Mouse (Mus musculus) left cerebral cortex, postnatal 4 days (tissue): ENCODE results near the gene Pitx3. TPM values are rescaled to one million over a fixed set of nuclear protein-coding genes. Genes with fewer than 3 reads are reported as not detected.
"Not testable (repeated sequence)": the region's sequence is repeated elsewhere in the genome, so short reads cannot be mapped to it uniquely, and the experiment has no call there.

Source experiments
- DNase-seq: peaks from one replicate; pipeline ENCODE4 v3.0.0-alpha.2; 2022
- intact Hi-C: fragments of 180-260 bp; cut with DNase I; formaldehyde crosslinking; loops from one replicate; pipeline ENCODE4 v1.15.1; 2025
- total RNA-seq, 2 experiments: library from RNA; stranded (reverse); gene quantifications; 2 replicates each; pipeline ENCODE4 v1.2.3; 2021

Gene Pitx3
- total RNA-seq = not detected

DNA sequence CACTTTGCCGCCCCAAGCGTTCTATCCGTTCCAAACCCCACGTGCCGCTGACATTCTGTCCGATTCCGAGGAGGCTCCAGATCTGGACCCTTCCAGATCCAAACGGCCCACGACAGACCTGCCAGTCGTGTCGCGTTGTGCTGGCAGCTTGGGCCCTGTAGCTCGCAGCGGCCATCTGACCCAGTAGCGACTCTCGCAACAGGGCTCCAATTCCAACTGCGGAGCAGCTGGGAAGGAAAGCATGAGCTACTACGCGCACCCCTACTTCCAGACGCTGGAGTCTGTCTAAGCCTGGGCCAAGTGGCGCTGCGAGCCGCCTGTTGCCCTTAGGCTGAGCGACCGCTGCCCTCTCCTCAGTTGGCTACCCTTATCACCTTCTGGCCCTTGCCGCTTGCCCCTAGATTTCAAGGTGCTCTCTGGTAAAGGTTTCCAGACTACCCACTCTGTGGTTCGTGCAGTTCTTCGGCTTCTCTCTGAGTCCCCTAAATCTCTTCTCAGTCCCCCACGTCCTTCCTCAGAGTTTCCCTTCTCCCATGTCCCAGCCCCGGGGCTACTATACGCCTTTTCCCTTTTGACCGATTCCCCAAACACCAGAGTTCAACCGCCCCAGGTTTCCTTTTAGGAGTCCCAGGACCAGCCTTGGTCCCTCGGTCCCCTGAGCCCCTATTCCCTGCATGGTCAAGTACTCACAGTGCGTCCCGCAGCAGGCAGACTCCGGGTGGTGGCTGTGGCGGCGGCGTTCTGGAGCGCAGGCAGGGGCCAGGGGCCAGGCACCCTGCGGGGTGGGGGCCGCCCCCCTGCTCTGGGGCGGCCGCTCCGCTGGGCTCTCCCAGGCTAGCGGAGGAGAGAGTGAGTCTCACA lies at the start of gene Pitx3:
Pitx3 (minus strand) TSS at position 816 of the 861 bp plus-strand sequence.
- intact Hi-C loops = no loop called here
- no peak for DNase-seq

DNA sequence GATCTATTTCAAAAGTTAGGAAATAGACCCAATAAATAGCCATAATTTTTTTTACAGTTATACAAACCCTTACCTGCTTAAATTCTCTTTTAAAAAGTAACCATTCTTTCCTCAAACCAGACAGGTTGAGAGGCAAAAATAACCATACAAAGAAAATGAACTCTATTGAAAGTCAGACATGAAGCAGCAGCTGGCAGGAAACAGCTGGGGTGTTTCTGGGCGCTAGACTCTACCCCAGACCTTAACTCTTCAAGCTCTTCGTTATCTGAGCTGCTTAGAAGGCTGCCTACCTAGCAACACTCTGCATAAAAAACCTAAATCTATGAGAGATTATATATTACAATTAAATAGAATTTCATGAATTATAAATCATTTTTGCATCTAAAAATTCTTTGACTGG lies 39.1 kb upstream of the Pitx3 start:
- DNase-seq = no peak
- intact Hi-C loops = no loop called here

DNA sequence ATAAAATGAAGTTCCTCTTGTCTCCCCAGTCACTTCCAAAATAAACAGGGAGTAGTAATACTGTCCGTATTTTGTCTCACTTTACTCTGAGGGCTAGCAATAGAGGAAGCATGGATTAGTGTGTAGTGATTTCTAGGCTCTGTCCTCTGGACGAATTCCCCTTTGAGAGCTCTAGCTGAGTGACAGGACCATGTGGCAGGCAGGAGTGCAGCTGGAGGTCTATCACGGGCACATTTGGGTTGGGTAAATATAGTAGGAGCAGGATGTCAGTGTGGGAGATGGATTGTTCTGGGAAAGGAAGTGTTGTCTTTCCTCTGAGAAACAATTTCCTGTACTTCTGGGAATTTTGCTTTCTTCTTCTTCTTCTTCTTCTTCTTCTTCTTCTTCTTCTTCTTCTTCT lies 38.5 kb upstream of the Pitx3 start:
- DNase-seq = no peak
- intact Hi-C loops = no loop called here

DNA sequence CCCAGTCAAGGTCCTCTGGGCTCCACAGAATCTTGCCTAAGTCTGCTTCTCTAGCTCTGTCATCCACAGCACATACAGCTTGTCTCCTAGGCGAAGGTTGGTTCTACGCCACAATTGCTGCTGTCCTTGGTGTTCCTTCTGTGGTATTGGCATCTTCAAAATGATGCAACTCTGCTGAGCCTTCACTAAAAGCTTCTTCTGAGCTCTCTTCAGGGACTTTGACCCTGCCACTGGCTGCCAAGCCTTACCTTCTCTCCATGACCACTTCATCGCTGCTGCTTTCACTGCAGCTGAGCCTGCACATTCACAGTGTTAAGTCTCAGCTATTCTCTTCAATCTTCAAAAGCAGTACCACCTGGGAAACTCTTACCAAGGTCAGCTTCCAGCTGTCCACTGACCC lies 34.1 kb upstream of the Pitx3 start:
- intact Hi-C loops = no loop called here
- no peak for DNase-seq

DNA sequence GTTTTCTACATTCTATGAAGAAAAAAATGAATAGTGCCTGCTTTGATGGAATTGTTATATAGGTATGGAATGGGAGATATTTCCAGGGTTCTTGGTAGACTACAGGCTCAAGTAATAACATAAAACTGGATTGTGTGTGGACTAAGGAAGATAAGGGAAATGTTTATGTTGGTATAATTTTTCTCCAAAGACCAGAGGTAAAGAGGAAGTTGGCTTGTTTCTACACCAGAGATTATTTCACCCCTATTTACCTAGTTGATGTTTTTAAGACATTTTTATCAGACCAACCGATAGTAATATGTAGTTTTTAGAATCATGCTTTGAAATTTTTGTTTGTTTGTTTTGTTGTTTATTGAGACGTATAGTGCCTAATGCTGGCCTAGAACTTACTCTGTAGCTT lies 32.1 kb upstream of the Pitx3 start:
- intact Hi-C loops = no loop called here
- DNase-seq = no peak

DNA sequence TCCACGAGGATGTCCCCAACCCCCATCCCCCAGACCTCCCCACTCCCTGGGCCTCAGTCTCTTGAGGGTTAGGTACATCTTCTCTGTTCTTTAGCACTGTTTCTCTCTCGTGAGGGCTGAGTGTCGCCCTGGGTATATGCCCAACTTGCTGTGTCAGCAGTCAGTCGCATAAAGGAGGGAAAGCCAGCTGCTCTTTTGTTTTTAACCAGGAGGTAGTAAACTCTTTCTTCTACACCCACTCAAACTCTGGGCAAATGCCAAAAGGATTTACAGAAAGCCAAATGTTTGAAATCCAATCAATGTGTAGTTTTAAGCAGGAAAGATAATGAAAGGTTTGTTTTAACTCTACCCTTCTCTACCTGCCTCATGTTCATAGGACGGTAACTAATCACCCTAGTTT lies 28.9 kb upstream of the Pitx3 start:
- no peak for DNase-seq
- intact Hi-C loops = no loop called here

DNA sequence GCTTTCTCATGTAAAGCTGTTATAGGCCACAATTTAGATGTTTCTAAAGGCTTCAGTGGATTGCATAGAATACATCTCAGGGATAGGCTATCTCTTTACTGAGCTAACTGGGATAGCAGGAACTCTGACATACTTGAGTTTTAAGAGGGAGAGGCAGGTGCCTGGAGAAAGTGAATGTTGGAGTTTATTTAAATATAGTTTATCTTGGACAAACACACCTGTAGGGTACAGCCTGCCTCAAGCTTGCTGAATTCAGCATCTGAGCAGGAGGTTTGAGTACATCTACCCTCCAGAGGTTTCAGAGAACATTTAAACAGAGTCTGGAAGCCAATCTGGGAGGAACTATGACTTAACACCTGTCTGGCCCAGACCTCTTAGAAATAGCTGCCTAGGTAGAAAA lies 27.0 kb upstream of the Pitx3 start:
- DNase-seq = no peak
- intact Hi-C loops = no loop called here

DNA sequence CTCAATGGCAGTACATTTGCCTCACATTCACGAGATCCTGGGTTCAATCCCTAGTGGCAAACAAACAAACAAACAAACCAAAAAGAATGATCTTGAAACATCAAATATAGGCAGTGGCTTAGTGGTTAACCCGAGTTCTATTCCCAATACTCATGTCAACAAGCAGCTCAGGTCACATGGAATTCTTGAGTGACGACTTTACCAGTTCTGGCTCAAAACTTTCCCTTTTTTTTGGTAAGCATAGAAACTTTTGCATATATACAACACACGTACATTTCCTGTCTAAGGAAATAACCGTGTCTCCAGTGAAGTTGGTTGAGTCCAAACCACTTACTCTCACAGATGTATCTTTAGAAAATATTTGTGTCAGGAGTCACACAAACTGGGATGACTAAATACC lies 24.4 kb upstream of the Pitx3 start:
- intact Hi-C loops = no loop called here
- no peak for DNase-seq

DNA sequence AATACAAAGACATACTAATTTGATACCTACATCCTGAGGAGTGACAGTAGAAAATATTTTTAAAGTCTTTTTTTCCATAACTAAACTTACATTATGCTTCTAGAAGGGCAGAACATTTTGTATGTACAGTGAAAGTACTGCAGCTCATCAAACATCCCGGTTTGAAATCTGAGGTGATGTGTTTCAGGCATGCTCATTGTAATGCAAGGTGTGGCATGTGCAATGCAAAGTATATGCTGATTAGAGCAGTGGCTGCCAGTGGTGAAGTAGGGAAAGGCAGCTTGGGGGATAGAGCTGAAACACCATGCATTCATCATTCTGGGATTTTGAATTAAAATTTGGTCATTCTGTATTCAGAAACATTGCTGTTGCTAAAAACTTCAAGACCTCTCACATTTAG lies 21.8 kb upstream of the Pitx3 start:
- no peak for DNase-seq
- intact Hi-C loops = no loop called here

DNA sequence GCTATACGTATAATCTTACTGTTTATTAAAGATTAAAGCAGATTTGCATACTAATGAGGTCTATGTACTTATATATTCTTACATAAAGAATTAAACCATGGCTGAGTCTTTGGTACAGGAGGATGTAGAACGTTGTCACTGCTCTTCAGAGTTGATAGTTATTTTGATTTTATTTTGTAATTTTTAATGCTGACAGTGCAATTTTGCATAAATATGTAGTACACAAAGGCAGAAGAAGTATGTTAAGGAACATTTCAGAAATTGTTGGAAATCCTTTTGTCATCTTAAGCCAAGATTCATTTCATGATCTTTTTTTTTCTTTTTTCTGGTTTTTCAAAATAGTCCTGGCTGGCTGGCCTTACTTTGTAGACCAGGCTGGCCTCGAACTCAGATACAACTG lies 21.3 kb upstream of the Pitx3 start:
- no peak for DNase-seq
- intact Hi-C loops = no loop called here

DNA sequence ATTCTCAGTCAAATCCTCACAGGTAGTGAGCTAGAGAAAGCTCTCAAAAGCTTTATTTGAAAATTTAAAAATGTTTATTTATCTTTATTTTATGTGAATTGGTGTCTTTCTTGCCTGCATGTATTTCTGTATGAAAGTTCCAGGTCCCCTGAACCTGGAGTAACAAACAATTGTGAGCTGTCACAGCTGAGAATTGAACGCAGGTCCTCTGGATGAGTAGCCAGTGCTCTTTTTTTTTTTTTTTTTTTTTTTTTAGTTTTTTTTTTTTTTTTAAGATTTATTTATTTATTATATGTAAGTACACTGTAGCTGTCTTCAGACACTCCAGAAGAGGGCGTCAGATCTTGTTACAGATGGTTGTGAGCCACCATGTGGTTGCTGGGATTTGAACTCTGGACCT lies 19.0 kb upstream of the Pitx3 start:
- intact Hi-C loops, DNase-seq: not testable (repeated sequence)

DNA sequence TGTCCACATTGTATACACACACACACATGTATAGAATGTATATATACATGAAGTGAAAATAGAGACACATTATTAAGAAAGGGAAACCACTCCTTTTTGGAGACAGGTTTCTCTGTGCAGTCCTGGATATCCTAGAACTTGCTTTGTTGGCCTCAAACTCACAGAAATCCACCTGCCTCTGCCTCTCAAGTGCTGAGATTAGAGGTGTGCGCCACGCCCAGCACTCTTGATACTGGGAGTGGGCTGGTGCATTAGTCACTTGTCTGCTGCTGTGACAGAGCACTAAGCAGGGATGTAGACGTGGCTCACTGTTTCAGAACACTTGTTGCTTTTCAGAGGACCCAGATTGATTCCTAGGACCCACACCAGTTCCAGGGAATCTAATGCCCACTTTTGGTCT lies 17.8 kb upstream of the Pitx3 start:
- no peak for DNase-seq
- intact Hi-C loops = no loop called here

DNA sequence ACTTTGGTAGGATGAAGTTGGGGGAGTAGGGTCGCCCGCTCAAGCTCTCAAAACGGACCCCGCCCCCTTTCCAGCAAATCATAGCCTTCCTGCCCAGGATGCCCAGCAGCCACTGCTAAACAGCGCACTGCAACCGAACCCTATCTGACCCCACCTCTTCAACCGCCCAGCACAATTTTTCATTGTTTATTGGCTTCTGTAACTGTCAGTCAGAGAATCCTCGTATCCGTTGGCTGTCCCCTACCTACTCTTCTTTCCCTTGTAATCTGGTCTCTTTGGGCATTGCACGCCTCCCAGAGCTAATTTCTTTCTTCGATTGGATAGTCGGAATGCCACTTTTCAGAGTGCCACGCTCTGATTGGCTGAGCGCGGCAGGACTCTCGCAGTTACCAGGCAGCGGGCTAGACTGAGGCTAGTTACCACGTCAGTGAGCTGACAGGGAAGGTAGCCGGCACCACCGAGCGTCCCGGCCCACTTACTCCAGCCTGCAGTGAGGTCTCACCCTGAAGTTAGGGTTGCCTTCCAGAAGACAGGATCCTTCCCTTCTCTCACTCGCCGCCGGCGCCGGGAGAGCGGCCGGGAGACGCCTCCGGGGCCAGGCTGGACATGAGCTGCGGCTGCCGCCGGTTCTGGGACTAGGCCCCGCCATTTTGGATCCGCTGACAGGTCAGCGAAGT lies 4.1 kb upstream of the Pitx3 start, which contains the start of gene Gbf1:
Gbf1 (plus strand) TSS at position 383 of the 677 bp plus-strand sequence.
- intact Hi-C loops = no loop called here
- DNase-seq = peak; percentile 91

DNA sequence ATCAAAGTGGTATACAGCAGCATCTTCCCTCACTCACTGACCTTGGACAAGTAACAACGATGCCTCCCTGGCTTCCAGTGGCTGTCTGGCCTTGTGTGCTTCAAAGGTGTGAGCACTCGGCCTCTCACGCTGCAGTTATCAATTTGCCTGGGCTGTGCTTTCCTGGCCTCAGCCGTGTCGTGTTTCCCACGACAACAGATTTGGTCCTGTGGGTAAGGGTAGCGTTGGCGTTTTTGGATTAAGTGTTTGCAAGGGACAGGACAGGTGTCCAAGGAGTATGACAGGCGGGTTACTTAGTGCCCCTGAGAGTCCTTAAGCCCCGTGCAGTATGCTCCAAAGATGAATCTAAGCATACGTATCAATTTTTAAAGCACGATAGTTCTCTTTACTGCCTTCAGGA lies 965 bp upstream of the Pitx3 start:
- intact Hi-C loops = no loop called here
- no peak for DNase-seq

DNA sequence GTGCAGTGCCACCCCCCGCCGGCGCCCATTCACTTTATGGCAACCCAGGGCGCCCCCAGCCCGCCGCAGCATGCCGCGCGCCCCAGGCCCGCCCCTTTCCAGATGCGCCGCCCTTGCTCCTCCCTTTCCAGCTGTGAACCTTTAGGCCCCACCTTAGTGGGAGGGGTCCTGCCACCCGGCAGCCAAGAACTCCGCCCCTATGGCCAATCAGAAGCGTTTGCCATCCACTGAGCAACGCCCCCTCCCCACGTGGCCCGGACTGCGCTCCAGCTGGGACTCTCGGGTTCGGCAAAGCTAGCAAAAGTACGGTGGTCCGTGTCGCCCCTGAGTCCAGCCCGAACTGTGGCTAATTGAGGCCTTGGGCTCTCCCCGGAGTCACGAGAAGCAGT lies 240 bp upstream of the Pitx3 start:
- peak; percentile 68 for DNase-seq
- intact Hi-C loops = no loop called here

DNA sequence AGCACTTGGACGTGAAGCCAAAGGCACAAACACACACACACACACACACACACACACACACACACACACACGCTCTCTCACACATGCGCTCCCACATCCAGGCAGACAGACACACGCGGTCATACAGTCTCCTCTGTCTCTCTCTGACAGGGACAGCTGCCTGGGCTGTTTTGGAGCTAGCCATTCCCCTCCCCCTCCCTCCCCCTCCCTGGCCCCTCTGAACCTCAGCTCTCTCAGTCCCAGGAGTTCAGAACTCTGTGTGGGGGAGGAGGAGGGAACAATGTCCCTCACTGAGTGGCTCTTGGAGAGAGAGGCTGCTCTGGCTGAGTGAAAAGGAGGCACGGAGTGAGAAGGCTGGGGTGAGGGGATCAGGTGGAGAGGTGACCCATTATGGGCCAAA lies 7.0 kb downstream of the Pitx3 start:
- intact Hi-C loops = no loop called here
- DNase-seq = no peak

DNA sequence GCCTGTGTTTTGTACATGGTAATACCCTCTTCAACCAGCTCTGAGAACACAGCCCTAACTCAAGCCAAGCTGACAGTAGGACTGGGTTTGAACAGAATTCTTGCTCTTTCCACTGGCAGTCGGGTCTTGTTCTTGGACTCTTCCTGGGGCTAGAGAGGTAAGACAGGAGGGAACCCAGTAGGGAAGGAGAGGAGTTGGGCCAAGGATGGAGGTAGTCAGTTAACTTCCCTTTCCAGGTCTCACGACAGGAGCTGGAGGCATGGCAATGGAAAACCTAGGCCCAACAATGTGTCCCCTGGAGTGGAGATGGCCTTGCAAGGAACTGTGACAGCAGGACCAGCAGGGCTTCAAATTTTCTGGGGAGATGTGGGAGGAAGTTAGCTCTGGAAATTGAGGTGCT lies 7.8 kb downstream of the Pitx3 start:
- DNase-seq = no peak
- intact Hi-C loops = no loop called here

DNA sequence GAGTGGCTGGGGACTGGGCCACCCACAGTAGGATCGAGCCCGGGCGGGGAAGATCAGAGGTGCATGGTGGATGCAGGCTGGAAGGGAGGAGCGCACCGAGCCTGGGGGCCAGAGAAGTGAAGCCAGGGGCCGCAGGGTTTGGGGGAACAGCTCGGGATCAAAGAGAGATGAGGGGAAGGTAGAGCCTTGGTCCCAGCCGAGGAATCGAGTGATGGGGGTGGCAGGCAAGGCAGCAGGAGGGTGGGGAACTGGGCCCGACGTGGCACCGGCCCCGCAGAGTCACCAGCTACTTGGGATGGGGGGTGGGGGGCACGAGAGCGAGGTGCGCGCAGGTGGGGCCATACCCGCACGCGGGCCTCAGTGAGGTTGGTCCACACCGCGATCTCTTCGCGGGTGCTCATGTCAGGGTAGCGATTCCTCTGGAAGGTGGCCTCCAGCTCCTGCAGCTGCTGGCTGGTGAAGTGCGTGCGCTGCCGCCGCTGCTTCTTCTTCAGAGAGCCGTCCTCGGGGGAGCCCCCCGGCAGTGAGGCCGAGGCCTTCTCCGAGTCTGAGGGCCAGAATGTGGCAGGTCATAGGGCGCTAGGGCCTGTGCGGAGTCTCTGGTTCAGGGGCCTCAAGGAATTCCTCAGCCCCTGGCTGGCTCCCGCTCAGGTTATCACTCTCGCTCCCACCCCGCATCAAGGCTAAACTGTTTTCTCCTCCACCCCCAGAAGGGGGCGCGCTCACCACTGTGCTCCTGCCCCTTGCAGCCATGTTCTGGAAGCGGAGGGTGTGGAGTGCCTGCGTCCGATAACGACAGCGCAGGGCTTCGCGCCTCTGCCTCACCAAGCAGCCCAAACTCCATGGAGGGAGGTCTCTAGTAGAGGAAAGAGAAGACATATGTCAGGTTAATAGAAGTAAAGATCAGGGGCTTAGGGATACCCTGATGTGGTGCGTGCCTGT lies 11.2 kb downstream of the Pitx3 start:
- DNase-seq = peak; percentile 57
- intact Hi-C loops = loop anchor here (5.0 kb wide), 2 partner anchors 115 to 170 kb away; no protein-coding TSS in a partner anchor

DNA sequence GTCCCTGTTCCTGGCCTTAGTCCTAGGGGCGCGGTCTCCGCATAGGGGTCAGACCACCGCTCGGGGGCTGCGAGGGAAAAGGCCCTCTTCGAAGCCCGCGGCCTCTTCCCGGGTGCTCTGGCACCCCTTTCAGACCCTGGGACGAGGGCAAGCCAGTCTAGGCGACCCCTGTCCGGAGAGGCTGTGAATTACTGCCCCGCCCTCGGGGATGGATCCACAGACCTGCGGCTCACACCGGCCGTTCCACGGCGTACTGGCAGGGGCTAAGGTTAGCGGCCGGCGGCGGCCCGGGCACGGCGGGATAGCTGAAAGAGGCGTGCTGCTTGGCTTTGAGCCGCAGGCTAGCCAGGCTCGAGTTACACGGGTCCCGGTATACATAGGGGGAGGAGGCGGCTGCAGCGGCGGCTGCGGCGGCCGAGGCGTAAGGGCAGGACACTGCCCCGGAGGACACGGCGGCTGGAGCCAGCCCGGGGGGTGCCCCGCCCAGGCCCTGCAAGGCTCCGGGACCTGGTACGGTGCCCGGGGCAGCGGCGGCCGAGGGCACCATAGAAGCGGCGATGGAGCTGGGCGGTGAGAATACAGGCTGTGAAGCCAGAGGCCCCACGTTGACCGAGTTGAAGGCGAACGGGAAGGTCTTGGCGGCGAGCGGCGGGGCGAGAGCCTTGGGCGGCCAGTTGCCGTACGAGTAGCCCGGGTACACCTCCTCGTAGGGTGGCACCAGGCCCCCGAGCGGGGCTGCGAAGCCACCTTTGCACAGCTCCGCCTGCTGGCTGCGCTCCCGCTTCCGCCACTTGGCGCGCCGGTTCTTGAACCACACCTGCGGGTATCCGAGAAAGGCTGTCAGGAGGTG lies 12.1 kb downstream of the Pitx3 start:
- intact Hi-C loops = loop anchor here (5.0 kb wide), 2 partner anchors 116 to 171 kb away; no protein-coding TSS in a partner anchor
- DNase-seq = peak; percentile 33

DNA sequence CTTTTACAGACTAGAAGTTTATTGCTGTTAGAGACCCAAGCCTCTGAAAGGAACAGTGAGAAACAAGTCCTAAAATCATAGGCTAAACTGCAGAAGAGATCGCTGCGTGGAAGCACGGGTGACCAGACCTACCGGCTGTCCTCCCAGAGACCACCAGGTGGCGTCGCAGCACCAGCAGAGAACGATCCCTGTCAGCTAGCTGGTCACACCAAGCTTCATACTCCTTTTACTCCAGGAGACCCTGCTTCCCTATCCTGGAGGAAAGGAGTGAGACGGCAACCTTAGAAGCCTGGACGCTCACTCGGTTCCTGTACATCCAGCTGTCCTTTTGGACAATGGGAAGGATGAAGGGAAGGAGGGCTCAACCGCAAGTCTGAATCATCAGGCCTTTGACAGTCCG lies 12.8 kb downstream of the Pitx3 start:
- peak; percentile 95 for DNase-seq
- intact Hi-C loops = loop anchor here (5.0 kb wide), 2 partner anchors 117 to 172 kb away; no protein-coding TSS in a partner anchor
